Mouse (Mus musculus): Measurements from ENCODE around the gene Mrpl1. TPM values are rescaled to one million over a fixed set of nuclear protein-coding genes. Genes with fewer than 3 reads are reported as not detected.
A peak's percentile ranks its signal among the peaks of the same experiment; 100 is the strongest.

Mrpl1 gene
- polyA plus RNA-seq, 1 experiment from 2014 or later, result 24.8 TPM

- no peaks in the 10 kb centered on the region for H3K36me3 ChIP-seq
- H3K4me3 ChIP-seq (replicated peaks), result no peak overlapping the region
- H3K4me1 ChIP-seq (replicated peaks), result peaks cover 12% of the 10 kb centered on the region
- no peaks in the 10 kb centered on the region for H3K27me3 ChIP-seq
- H3K9ac ChIP-seq (replicated peaks), result no peak overlapping the region
- no peaks in the 10 kb centered on the region for H3K9me3 ChIP-seq
- no peak for ATAC-seq (ENCODE audit: insufficient number of reproducible peaks, insufficient read depth, low FRiP score, low TSS enrichment, low read depth)
- no peak overlapping the region for H3K4me2 ChIP-seq
- 93% methylated on average over 2 of the region's 2 CpGs for WGBS
- H3K27ac ChIP-seq, result no peak overlapping the region
Observed at GRCm38 (mm10) chr5:96207531-96207930, 1.8 kb upstream of the Mrpl1 start.

- Histone ChIP-seq H3K36me3 (no peaks in the 10 kb centered on the region), H3K9me3 (no peaks in the 10 kb centered on the region), H3K4me3 (replicated peaks) (no peak overlapping the region), H3K27ac (no peak overlapping the region), H3K4me1 (replicated peaks) (peaks cover 12% of the 10 kb centered on the region), H3K27me3 (no peaks in the 10 kb centered on the region), H3K4me2 (peak overlapping the region; percentile 76; the same call in 1 of the 2 replicates), H3K9ac (replicated peaks) (no peak overlapping the region)
- no peak for ATAC-seq (ENCODE audit: insufficient number of reproducible peaks, insufficient read depth, low FRiP score, low TSS enrichment, low read depth)
- WGBS, result 77% methylated on average over 4 of the region's 4 CpGs
Observed at GRCm38 (mm10) chr5:96208543-96208942, 750 bp upstream of the Mrpl1 start.

- Histone ChIP-seq H3K4me3 (replicated peaks) (peak overlapping the region; percentile 78), H3K27me3 (no peaks in the 10 kb centered on the region), H3K27ac (peak overlapping the region; percentile 87), H3K9me3 (no peaks in the 10 kb centered on the region), H3K4me1 (replicated peaks) (peaks cover 12% of the 10 kb centered on the region), H3K9ac (replicated peaks) (peak overlapping the region; percentile 72), H3K36me3 (peaks cover 7% of the 10 kb centered on the region), H3K4me2 (peak overlapping the region; percentile 76)
- peak; percentile 89 for ATAC-seq (ENCODE audit: insufficient number of reproducible peaks, insufficient read depth, low FRiP score, low TSS enrichment, low read depth)
- under 1% methylated on average over 35 of the region's 35 CpGs for WGBS
Observed at GRCm38 (mm10) chr5:96209916-96210583, 757 bp downstream of the Mrpl1 start.

GRCm38 (mm10) chr5:96218648-96219047, 9.4 kb downstream of the Mrpl1 start:
- Histone ChIP-seq H3K4me3 (replicated peaks) (no peak overlapping the region), H3K9ac (replicated peaks) (no peak overlapping the region), H3K9me3 (no peaks in the 10 kb centered on the region), H3K27ac (no peak overlapping the region), H3K4me2 (no peak overlapping the region), H3K4me1 (replicated peaks) (no peaks in the 10 kb centered on the region), H3K27me3 (no peaks in the 10 kb centered on the region), H3K36me3 (peaks cover 12% of the 10 kb centered on the region)
- no peak for ATAC-seq (ENCODE audit: insufficient number of reproducible peaks, insufficient read depth, low FRiP score, low TSS enrichment, low read depth)
- 87% methylated on average over 3 of the region's 3 CpGs for WGBS

- Histone ChIP-seq H3K9me3 (no peaks in the 10 kb centered on the region), H3K4me3 (replicated peaks) (no peak overlapping the region), H3K27me3 (no peaks in the 10 kb centered on the region), H3K27ac (no peak overlapping the region), H3K4me2 (no peak overlapping the region), H3K9ac (replicated peaks) (no peak overlapping the region), H3K36me3 (peaks cover 14% of the 10 kb centered on the region), H3K4me1 (replicated peaks) (no peaks in the 10 kb centered on the region)
- WGBS, result 72% methylated on average over 4 of the region's 4 CpGs
- no peak for ATAC-seq (ENCODE audit: insufficient number of reproducible peaks, insufficient read depth, low FRiP score, low TSS enrichment, low read depth)
Observed at GRCm38 (mm10) chr5:96219512-96219911, 10.2 kb downstream of the Mrpl1 start.

GRCm38 (mm10) chr5:96221298-96221697, 12.0 kb downstream of the Mrpl1 start:
- H3K27ac ChIP-seq, result no peak overlapping the region
- no peak overlapping the region for H3K9ac ChIP-seq (replicated peaks)
- no peaks in the 10 kb centered on the region for H3K27me3 ChIP-seq
- WGBS, result 97% methylated on average over 1 of the region's 1 CpGs
- H3K9me3 ChIP-seq, result no peaks in the 10 kb centered on the region
- no peak for ATAC-seq (ENCODE audit: insufficient number of reproducible peaks, insufficient read depth, low FRiP score, low TSS enrichment, low read depth)
- no peak overlapping the region for H3K4me2 ChIP-seq
- no peaks in the 10 kb centered on the region for H3K4me1 ChIP-seq (replicated peaks)
- H3K4me3 ChIP-seq (replicated peaks), result no peak overlapping the region
- peaks cover 23% of the 10 kb centered on the region for H3K36me3 ChIP-seq

GRCm38 (mm10) chr5:96221812-96222585, 12.7 kb downstream of the Mrpl1 start:
- Histone ChIP-seq H3K27me3 (no peaks in the 10 kb centered on the region), H3K9ac (replicated peaks) (no peak overlapping the region), H3K4me3 (replicated peaks) (no peak overlapping the region), H3K9me3 (no peaks in the 10 kb centered on the region), H3K4me2 (no peak overlapping the region), H3K4me1 (replicated peaks) (no peaks in the 10 kb centered on the region), H3K36me3 (peaks cover 30% of the 10 kb centered on the region), H3K27ac (no peak overlapping the region)
- ATAC-seq (ENCODE audit: insufficient number of reproducible peaks, insufficient read depth, low FRiP score, low TSS enrichment, low read depth), result no peak
- 83% methylated on average over 5 of the region's 5 CpGs for WGBS

GRCm38 (mm10) chr5:96222964-96223363, 13.7 kb downstream of the Mrpl1 start:
- peaks cover 31% of the 10 kb centered on the region for H3K36me3 ChIP-seq
- no peaks in the 10 kb centered on the region for H3K4me1 ChIP-seq (replicated peaks)
- no peaks in the 10 kb centered on the region for H3K27me3 ChIP-seq
- H3K4me2 ChIP-seq, result no peak overlapping the region
- H3K9me3 ChIP-seq, result no peaks in the 10 kb centered on the region
- H3K9ac ChIP-seq (replicated peaks), result no peak overlapping the region
- 89% methylated on average over 3 of the region's 3 CpGs for WGBS
- ATAC-seq (ENCODE audit: insufficient number of reproducible peaks, insufficient read depth, low FRiP score, low TSS enrichment, low read depth), result no peak
- H3K27ac ChIP-seq, result no peak overlapping the region
- no peak overlapping the region for H3K4me3 ChIP-seq (replicated peaks)

- Histone ChIP-seq H3K4me3 (replicated peaks) (no peak overlapping the region), H3K9ac (replicated peaks) (no peak overlapping the region), H3K4me1 (replicated peaks) (no peaks in the 10 kb centered on the region), H3K27me3 (no peaks in the 10 kb centered on the region), H3K4me2 (no peak overlapping the region), H3K36me3 (peaks cover 49% of the 10 kb centered on the region), H3K9me3 (no peaks in the 10 kb centered on the region), H3K27ac (no peak overlapping the region)
- 93% methylated on average over 8 of the region's 8 CpGs for WGBS
- ATAC-seq (ENCODE audit: insufficient number of reproducible peaks, insufficient read depth, low FRiP score, low TSS enrichment, low read depth), result no peak
Observed at GRCm38 (mm10) chr5:96226490-96226889, 17.2 kb downstream of the Mrpl1 start.

GRCm38 (mm10) chr5:96228967-96229366, 19.7 kb downstream of the Mrpl1 start:
- no peak for ATAC-seq (ENCODE audit: insufficient number of reproducible peaks, insufficient read depth, low FRiP score, low TSS enrichment, low read depth)
- Histone ChIP-seq H3K27me3 (no peaks in the 10 kb centered on the region), H3K27ac (no peak overlapping the region), H3K36me3 (peaks cover 45% of the 10 kb centered on the region), H3K9me3 (no peaks in the 10 kb centered on the region), H3K4me1 (replicated peaks) (no peaks in the 10 kb centered on the region), H3K4me2 (no peak overlapping the region), H3K9ac (replicated peaks) (no peak overlapping the region), H3K4me3 (replicated peaks) (no peak overlapping the region)
- 92% methylated on average over 2 of the region's 2 CpGs for WGBS

- WGBS, result 95% methylated on average over 5 of the region's 5 CpGs
Observed at GRCm38 (mm10) chr5:96238797-96239196, 29.5 kb downstream of the Mrpl1 start.

More at GRCm38 (mm10) chr5:96238797-96239196, 29.5 kb downstream of the Mrpl1 start:
- Histone ChIP-seq H3K4me2 (no peak overlapping the region), H3K9ac (replicated peaks) (no peak overlapping the region), H3K4me3 (replicated peaks) (no peak overlapping the region), H3K4me1 (replicated peaks) (no peaks in the 10 kb centered on the region), H3K27me3 (no peaks in the 10 kb centered on the region), H3K9me3 (no peaks in the 10 kb centered on the region), H3K36me3 (peaks cover 31% of the 10 kb centered on the region), H3K27ac (no peak overlapping the region)
- no peak for ATAC-seq (ENCODE audit: insufficient number of reproducible peaks, insufficient read depth, low FRiP score, low TSS enrichment, low read depth)
